Mouse (Mus musculus): Measurements from ENCODE around the gene Mllt10. TPM values are rescaled to one million over a fixed set of nuclear protein-coding genes. Genes with fewer than 3 reads are reported as not detected.

The Mllt10 gene
- polyA plus RNA-seq, 1 experiment from 2014 or later, result 56.0 TPM

DNA sequence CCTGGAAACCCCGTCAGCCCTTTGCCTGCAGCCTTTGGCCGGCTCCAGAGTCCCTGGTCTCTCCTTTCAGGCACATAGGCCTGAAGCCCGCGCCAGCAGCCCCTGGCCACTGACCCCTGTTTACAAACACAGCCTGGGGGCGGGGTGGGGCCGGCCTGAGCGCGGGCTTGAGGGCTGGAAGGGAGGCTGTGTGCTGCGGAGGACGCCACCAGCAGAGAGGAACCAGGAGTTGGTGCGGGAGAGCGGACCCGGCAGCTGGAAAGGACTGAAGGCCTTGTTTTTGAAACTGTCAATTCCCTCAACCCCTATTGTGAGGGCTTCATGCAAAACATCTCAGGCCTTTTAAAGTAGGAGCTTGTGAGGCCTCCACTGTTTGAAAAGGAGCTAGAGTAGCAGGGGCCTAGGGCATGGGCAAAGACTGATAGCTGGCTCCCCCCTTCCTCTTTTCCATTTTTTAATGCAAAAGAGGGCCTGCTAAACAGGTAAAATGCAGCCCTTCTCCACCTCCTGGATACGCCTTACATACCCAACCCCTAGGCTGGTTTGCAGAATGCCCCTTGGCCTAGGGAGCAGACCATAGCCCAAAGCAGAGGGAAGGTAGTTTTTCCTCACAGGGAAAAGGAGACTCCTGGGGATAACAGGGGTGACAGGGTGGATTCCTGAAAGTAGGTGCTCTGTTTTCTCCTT is 13.7 kb upstream of the Mllt10 start:
- ATAC-seq, result peak; percentile 78
- peak overlapping the region; percentile 56 for H3K4me2 ChIP-seq (ENCODE audit: low read length)
- H3K27me3 ChIP-seq (replicated peaks; ENCODE audit: control insufficient read depth, insufficient read depth, low read length), result no peaks in the 10 kb centered on the region
- peak overlapping the region; percentile 76 for H3K9ac ChIP-seq (replicated peaks; ENCODE audit: low read depth, low read length)
- H3K4me1 ChIP-seq (replicated peaks; ENCODE audit: control insufficient read depth, insufficient read depth, low read length), result peaks cover 46% of the 10 kb centered on the region
- no peaks in the 10 kb centered on the region for H3K9me3 ChIP-seq (ENCODE audit: control insufficient read depth, low read length)
- H3K4me3 ChIP-seq (replicated peaks; ENCODE audit: low read length), result peak overlapping the region; percentile 36
- H3K27ac ChIP-seq (ENCODE audit: low read length), result peak overlapping the region; percentile 89
- no peaks in the 10 kb centered on the region for H3K36me3 ChIP-seq (ENCODE audit: control insufficient read depth, insufficient read depth)
- 3% methylated on average over 14 of the region's 14 CpGs for WGBS

DNA sequence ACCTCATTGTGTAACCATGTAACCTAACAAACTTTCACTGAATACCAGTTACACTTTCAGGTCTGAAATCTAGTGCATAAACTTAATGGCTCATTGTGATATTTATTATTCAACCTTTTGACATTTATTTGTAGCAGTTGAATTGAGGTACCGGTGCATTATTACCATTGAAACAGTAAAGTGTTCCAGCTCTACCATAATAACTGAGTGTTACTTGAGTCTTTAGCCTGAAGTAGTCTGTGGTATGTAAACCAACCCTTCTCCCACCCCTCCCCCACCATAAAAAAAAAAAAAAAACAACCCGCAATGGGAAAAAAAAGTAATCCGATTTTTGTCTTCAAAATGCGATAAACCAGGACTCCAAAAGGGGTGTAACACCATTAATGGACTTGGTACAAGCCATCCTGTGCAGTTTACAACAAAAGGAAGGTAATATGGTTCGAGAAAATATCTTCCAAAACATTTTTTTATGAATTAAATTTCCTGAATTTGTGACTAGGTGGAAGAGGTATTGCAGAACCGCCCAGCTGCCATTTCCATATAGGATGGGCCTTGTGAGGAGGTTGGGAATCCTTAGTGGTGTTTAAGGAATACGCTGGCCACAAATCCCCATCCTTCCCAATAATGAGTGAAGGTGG is 9.8 kb upstream of the Mllt10 start:
- H3K4me2 ChIP-seq (ENCODE audit: low read length), result peak overlapping the region; percentile 86
- ATAC-seq, result no peak
- peak overlapping the region; percentile 73 for H3K4me3 ChIP-seq (replicated peaks; ENCODE audit: low read length)
- H3K27ac ChIP-seq (ENCODE audit: low read length), result peak overlapping the region; percentile 6; the same call in 1 of the 2 replicates
- peak overlapping the region; percentile 99 for H3K9ac ChIP-seq (replicated peaks; ENCODE audit: low read depth, low read length)
- H3K4me1 ChIP-seq (replicated peaks; ENCODE audit: control insufficient read depth, insufficient read depth, low read length), result peaks cover 46% of the 10 kb centered on the region
- no peaks in the 10 kb centered on the region for H3K36me3 ChIP-seq (ENCODE audit: control insufficient read depth, insufficient read depth)
- no peaks in the 10 kb centered on the region for H3K9me3 ChIP-seq (ENCODE audit: control insufficient read depth, low read length)
- WGBS, result 2% methylated on average over 7 of the region's 7 CpGs
- H3K27me3 ChIP-seq (replicated peaks; ENCODE audit: control insufficient read depth, insufficient read depth, low read length), result no peaks in the 10 kb centered on the region

DNA sequence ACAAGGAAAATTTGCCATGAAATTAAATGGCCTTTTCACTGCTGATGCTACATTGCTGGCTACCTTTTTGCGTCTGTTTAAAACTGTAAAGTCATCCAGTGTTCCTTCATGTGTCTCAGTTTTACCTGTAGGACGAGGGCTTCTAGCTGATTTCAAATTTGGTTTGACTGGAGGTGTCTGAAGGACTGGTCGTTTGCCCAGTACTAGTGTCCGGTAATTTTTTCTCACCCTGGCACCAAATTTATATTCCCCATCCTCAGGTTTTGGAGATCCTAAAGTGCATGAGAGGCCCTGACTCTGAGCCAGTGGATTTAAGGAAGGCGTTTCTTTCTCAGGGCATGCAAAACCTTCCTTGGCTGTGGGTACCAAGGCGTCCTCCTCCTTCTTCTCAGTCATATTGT is 9.3 kb upstream of the Mllt10 start:
- Histone ChIP-seq H3K4me2 (ENCODE audit: low read length) (peak overlapping the region; percentile 86), H3K27me3 (replicated peaks; ENCODE audit: control insufficient read depth, insufficient read depth, low read length) (no peaks in the 10 kb centered on the region), H3K9me3 (ENCODE audit: control insufficient read depth, low read length) (no peaks in the 10 kb centered on the region), H3K27ac (ENCODE audit: low read length) (peak overlapping the region; percentile 99; the same call in 1 of the 2 replicates), H3K9ac (replicated peaks; ENCODE audit: low read depth, low read length) (peak overlapping the region; percentile 99), H3K4me3 (replicated peaks; ENCODE audit: low read length) (peak overlapping the region; percentile 73), H3K4me1 (replicated peaks; ENCODE audit: control insufficient read depth, insufficient read depth, low read length) (peaks cover 46% of the 10 kb centered on the region), H3K36me3 (ENCODE audit: control insufficient read depth, insufficient read depth) (no peaks in the 10 kb centered on the region)
- 2% methylated on average over 6 of the region's 6 CpGs for WGBS
- no peak for ATAC-seq

DNA sequence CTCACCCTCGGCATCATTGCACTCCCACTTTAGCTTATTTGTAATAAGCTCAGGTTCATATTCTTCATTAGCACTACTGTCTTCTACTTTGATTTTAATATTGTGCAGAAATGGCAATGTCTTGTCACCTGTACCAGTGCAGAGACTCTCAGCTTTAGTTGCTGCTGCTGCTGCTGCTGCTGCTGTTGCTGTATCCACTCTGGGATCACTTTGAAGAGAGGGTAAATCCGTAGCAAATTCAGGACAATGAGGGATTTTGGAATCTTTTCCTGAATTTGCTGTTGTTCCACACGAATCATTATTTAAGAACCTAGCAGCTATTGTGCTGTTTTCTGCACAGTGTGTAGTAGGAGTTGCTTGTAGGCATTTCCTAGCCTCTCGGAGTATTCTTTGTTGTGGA is 8.9 kb upstream of the Mllt10 start:
- no peak for ATAC-seq
- Histone ChIP-seq H3K27me3 (replicated peaks; ENCODE audit: control insufficient read depth, insufficient read depth, low read length) (no peaks in the 10 kb centered on the region), H3K4me1 (replicated peaks; ENCODE audit: control insufficient read depth, insufficient read depth, low read length) (peaks cover 43% of the 10 kb centered on the region), H3K4me2 (ENCODE audit: low read length) (peak overlapping the region; percentile 86), H3K9me3 (ENCODE audit: control insufficient read depth, low read length) (no peaks in the 10 kb centered on the region), H3K36me3 (ENCODE audit: control insufficient read depth, insufficient read depth) (no peaks in the 10 kb centered on the region), H3K9ac (replicated peaks; ENCODE audit: low read depth, low read length) (peak overlapping the region; percentile 99), H3K4me3 (replicated peaks; ENCODE audit: low read length) (peak overlapping the region; percentile 73), H3K27ac (ENCODE audit: low read length) (peak overlapping the region; percentile 99)
- 0% methylated on average over 4 of the region's 4 CpGs for WGBS

DNA sequence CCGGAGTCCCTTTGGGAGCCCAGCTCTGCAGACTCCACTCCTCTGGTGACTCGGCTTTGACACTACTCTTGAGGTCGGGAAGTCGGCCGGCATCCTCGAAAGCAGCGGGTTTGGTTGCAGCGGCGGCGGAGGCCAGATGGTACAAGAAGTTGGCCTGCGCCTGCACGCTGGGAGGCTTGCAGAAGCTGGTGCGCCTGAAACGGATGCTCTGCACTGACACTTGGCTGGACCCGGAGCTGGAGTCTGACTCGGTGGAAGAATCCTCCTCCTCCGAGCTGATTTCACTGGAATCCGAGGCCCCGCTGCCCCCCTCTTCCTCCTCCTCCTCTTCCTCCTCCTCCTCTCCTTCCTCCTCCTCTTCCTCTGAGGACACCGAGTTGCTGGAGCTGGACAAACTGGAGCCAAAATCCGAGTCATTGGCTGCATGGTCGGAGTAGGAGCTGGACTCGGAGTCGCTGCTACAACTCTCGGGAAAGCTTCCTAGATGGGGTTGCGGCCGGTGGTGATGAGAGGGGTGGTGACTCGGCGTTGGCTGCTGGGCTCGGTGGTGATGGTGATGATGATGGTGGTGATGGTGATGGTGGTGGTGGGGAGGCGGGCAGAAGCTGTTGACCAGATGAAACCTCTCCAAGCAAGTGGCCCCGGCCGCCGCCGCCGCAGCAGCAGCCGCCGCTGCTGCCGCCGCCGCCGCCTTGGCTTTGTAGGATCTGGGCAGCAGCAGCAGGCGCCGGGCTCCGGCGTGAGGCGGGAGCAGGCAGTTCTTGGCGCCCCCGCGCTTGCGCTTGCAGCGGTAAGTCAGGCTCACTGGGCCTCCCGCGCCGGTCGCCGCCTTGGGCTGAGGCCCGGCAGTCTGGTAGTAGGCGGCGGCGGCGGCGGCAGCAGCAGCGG is 8.0 kb upstream of the Mllt10 start:
- H3K9ac ChIP-seq (replicated peaks; ENCODE audit: low read depth, low read length), result peak overlapping the region; percentile 99
- peak overlapping the region; percentile 99 for H3K27ac ChIP-seq (ENCODE audit: low read length)
- H3K36me3 ChIP-seq (ENCODE audit: control insufficient read depth, insufficient read depth), result no peaks in the 10 kb centered on the region
- H3K4me3 ChIP-seq (replicated peaks; ENCODE audit: low read length), result peak overlapping the region; percentile 73
- H3K4me1 ChIP-seq (replicated peaks; ENCODE audit: control insufficient read depth, insufficient read depth, low read length), result peaks cover 41% of the 10 kb centered on the region
- H3K4me2 ChIP-seq (ENCODE audit: low read length), result peak overlapping the region; percentile 86
- WGBS, result 0% methylated on average over 61 of the region's 64 CpGs
- peak; percentile 32 for ATAC-seq
- H3K27me3 ChIP-seq (replicated peaks; ENCODE audit: control insufficient read depth, insufficient read depth, low read length), result no peaks in the 10 kb centered on the region
- no peaks in the 10 kb centered on the region for H3K9me3 ChIP-seq (ENCODE audit: control insufficient read depth, low read length)

DNA sequence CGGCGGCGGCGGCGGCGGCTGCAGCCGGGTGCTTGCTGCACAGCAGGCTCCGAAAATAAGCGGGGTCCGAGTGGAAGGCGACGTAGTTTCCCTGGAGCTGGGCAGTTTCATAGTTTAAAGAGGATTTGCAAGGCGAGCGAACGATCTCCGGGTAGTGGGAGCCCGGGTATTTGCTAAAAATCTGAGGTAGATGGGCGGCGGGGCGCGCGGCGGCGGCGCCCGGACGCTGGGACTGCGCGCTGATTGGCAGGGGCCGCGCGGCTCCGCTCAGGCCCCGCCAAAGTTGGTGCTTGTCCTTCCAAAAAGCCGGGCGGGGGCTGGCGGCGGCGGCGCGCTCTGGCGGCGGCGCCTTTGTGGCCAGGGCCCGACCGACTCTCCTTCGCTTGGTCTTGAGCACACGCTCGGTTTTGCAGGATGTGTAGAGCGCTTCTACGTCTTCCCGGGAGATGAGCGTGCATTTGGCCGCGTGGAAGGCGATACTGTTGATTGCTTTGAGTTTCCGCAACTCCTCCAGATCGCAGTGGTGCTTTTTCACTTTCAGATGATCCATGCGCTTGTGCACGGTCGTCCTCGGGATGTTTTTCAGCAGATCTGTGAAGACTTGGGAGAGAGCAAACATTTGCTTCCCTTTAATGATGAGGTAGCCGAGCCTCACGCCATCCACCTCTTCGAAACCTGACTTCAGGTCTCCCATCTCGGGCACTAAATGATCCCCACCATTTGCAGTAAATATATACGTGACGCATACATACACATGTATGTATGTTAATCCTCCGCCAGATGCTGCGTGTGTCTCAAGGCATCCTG is 7.2 kb upstream of the Mllt10 start:
- under 1% methylated on average over 70 of the region's 70 CpGs for WGBS
- Histone ChIP-seq H3K4me3 (replicated peaks; ENCODE audit: low read length) (peak overlapping the region; percentile 73), H3K36me3 (ENCODE audit: control insufficient read depth, insufficient read depth) (no peaks in the 10 kb centered on the region), H3K4me2 (ENCODE audit: low read length) (peak overlapping the region; percentile 86), H3K9ac (replicated peaks; ENCODE audit: low read depth, low read length) (peak overlapping the region; percentile 99), H3K27me3 (replicated peaks; ENCODE audit: control insufficient read depth, insufficient read depth, low read length) (no peaks in the 10 kb centered on the region), H3K4me1 (replicated peaks; ENCODE audit: control insufficient read depth, insufficient read depth, low read length) (peaks cover 35% of the 10 kb centered on the region), H3K27ac (ENCODE audit: low read length) (peak overlapping the region; percentile 99), H3K9me3 (ENCODE audit: control insufficient read depth, low read length) (no peaks in the 10 kb centered on the region)
- peak; percentile 80 for ATAC-seq

DNA sequence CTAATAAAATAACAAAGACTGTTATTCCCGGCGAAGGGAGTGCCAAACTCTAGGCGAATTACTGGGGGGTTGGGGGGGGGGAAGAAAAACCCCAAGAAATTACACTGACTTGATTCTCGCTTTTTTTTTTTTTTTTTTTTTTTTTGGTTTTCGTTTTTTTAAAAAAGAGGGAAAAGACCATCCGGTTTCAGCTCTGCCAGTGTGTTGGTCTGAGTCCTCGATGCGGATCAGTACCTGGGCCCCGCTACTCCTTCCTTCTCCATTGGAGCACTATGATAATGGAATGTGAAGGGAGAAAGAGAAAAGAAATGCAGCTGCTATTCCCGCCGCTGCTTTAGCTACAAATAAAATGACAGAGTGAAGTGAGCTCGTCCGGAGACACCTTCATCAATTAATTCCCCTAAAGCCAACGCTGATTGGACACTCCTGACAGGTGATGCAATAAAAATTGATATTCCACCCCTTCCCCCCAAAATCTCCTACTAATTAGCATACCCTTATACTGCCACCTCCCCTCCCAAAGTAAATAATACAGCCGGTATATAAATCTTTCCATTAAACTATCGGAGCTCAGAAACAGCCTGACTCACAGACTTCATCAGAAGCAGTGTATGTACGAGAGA is 6.5 kb upstream of the Mllt10 start, which contains the start of gene Skida1:
Gene Skida1 (minus strand): TSS at position 599 of the 623 bp plus-strand sequence.
- peak within 1 kb of the TSS; percentile 73 for H3K4me3 ChIP-seq (replicated peaks; ENCODE audit: low read length)

DNA sequence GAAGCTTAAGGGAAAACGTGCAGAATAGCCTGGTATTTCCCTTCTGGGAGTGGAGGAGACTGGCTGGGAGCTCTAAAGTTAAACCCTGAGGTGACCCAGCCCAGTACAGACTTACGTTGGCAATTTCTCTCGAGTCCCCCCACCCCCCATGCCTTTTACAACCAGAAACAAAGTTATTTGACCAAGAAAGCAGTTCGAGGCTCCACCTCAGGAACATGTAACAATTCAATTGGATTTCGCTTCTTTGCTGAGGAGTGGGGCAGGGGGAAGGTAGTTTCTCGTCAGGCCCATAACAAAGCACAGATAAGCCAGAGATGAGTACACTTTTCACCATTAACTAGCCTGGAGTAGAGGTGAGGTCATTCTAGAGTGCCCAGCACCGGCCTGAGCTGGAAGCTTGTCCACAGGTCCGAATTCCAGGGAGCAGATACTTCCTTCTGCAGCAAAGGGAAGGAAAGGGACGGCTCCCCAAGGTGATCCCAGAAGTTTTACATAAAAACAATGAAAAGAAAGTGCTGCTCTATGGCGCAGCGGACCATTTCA is 5.7 kb upstream of the Mllt10 start:
- no peaks in the 10 kb centered on the region for H3K36me3 ChIP-seq (ENCODE audit: control insufficient read depth, insufficient read depth)
- WGBS, result 3% methylated on average over 11 of the region's 11 CpGs
- peak overlapping the region; percentile 99 for H3K27ac ChIP-seq (ENCODE audit: low read length)
- peak overlapping the region; percentile 73 for H3K4me3 ChIP-seq (replicated peaks; ENCODE audit: low read length)
- peaks cover 29% of the 10 kb centered on the region for H3K4me1 ChIP-seq (replicated peaks; ENCODE audit: control insufficient read depth, insufficient read depth, low read length)
- H3K9me3 ChIP-seq (ENCODE audit: control insufficient read depth, low read length), result no peaks in the 10 kb centered on the region
- H3K9ac ChIP-seq (replicated peaks; ENCODE audit: low read depth, low read length), result peak overlapping the region; percentile 70
- H3K4me2 ChIP-seq (ENCODE audit: low read length), result peak overlapping the region; percentile 86
- peak; percentile 19; the same call in 1 of the 2 replicates for ATAC-seq
- H3K27me3 ChIP-seq (replicated peaks; ENCODE audit: control insufficient read depth, insufficient read depth, low read length), result no peaks in the 10 kb centered on the region

More for the DNA sequence above, 6.5 kb upstream of the Mllt10 start, which contains the start of gene Skida1:
- Histone ChIP-seq H3K4me1 (replicated peaks; ENCODE audit: control insufficient read depth, insufficient read depth, low read length) (peaks cover 28% of the 10 kb centered on the region), H3K36me3 (ENCODE audit: control insufficient read depth, insufficient read depth) (no peaks in the 10 kb centered on the region), H3K27ac (ENCODE audit: low read length) (peak within 1 kb of the TSS; percentile 99), H3K27me3 (replicated peaks; ENCODE audit: control insufficient read depth, insufficient read depth, low read length) (no peaks in the 10 kb centered on the region), H3K4me2 (ENCODE audit: low read length) (peak within 1 kb of the TSS; percentile 86), H3K9ac (replicated peaks; ENCODE audit: low read depth, low read length) (peak within 1 kb of the TSS; percentile 99), H3K9me3 (ENCODE audit: control insufficient read depth, low read length) (no peaks in the 10 kb centered on the region)
- WGBS, result under 1% methylated on average over 17 of the region's 17 CpGs
- peak; percentile 46 for ATAC-seq

Measured in forebrain, embryonic 16.5 days (tissue).